Mouse (Mus musculus) layer of hippocampus, adult 2 months (tissue): ENCODE measurements around the gene Olfr1202. TPM values are rescaled to one million over a fixed set of nuclear protein-coding genes. Genes with fewer than 3 reads are reported as not detected.

Source experiments
- DNase-seq, 2 experiments: peaks; one replicate each; pipeline ENCODE4 v3.0.0; 2022; ENCODE audit warnings: low spot score in 2 of 2
- H3K27ac ChIP-seq: fragments of 200-600 bp; 2 replicates; pipeline ENCODE4 v1.8.1; 2022
- H3K4me3 ChIP-seq: fragments of 200-600 bp; 2 replicates; pipeline ENCODE4 v1.8.1; 2022; ENCODE audit warnings: mild to moderate bottlenecking
- CTCF ChIP-seq: fragments of 200-600 bp; conservative IDR thresholded peaks from 2 replicates; pipeline ENCODE4 v1.8.1; 2022; ENCODE audit warnings: antibody characterized with exemption, mild to moderate bottlenecking, moderate library complexity
- long read RNA-seq, 2 experiments: library from polyadenylated mRNA; stranded (forward); transcript quantifications; one replicate each; pipeline ENCODE4 v2.0.0; 2021; ENCODE audit warnings: borderline mapping rate in 2 of 2
- total RNA-seq, 2 experiments: library from RNA; stranded (reverse); gene quantifications; 2 replicates each; pipeline ENCODE4 v1.2.3; 2021

Gene Olfr1202
- not detected for total RNA-seq
- long read RNA-seq, experiment 1: 0 reads
- long read RNA-seq, experiment 2: 0 reads

- no peak for DNase-seq
- Histone ChIP-seq H3K27ac (no peak within 1 kb of the TSS), H3K4me3 (no peak within 1 kb of the TSS)
- TF ChIP-seq CTCF: no peak
These were observed at the start of gene Olfr1202 for GRCm38 (mm10) chr2:88814196-88814595. Gene Olfr1202, plus strand, starts transcription at chr2:88814496.

- no peak within 1 kb of the TSS for H3K27ac ChIP-seq
- H3K4me3 ChIP-seq: no peak within 1 kb of the TSS
- TF ChIP-seq CTCF: no peak
- DNase-seq: no peak
These were observed 43.9 kb upstream of the Olfr1202 start, which contains the start of gene Olfr1200 for GRCm38 (mm10) chr2:88770388-88770787. Gene Olfr1200, minus strand, starts transcription at chr2:88770488.

- Histone ChIP-seq H3K27ac (no peak within 1 kb of the TSS), H3K4me3 (no peak within 1 kb of the TSS)
- TF ChIP-seq CTCF: no peak
These were observed 21.6 kb upstream of the Olfr1202 start, which contains the start of gene Olfr1201 for GRCm38 (mm10) chr2:88792736-88793135. Gene Olfr1201, plus strand, starts transcription at chr2:88793036.

GRCm38 (mm10) chr2:88829437-88829836, 15.1 kb downstream of the Olfr1202 start, which contains the start of gene Olfr1205:
Gene Olfr1205, plus strand, starts transcription at chr2:88829737.
- no peak for DNase-seq
- H3K27ac ChIP-seq: no peak within 1 kb of the TSS
- no peak for TF ChIP-seq CTCF
- no peak within 1 kb of the TSS for H3K4me3 ChIP-seq

More at GRCm38 (mm10) chr2:88792736-88793135, 21.6 kb upstream of the Olfr1202 start, which contains the start of gene Olfr1201:
- DNase-seq: no peak

GRCm38 (mm10) chr2:88838477-88838876, 24.2 kb downstream of the Olfr1202 start:
- no peak for TF ChIP-seq CTCF
- no peak overlapping the region for H3K27ac ChIP-seq
- no peak for DNase-seq

GRCm38 (mm10) chr2:88848992-88849391, 34.7 kb downstream of the Olfr1202 start, which contains the start of gene Olfr1204:
Gene Olfr1204, plus strand, starts transcription at chr2:88849292.
- no peak for DNase-seq
- Histone ChIP-seq H3K4me3 (no peak within 1 kb of the TSS), H3K27ac (no peak within 1 kb of the TSS)
- TF ChIP-seq CTCF: no peak

More at GRCm38 (mm10) chr2:88838477-88838876, 24.2 kb downstream of the Olfr1202 start:
- no peak overlapping the region for H3K4me3 ChIP-seq

GRCm38 (mm10) chr2:88862931-88863330, 48.6 kb downstream of the Olfr1202 start, which contains the start of gene Olfr1206:
Gene Olfr1206, plus strand, starts transcription at chr2:88863231.
- DNase-seq: no peak
- no peak within 1 kb of the TSS for H3K27ac ChIP-seq
- no peak for TF ChIP-seq CTCF

More at GRCm38 (mm10) chr2:88862931-88863330, 48.6 kb downstream of the Olfr1202 start, which contains the start of gene Olfr1206:
- H3K4me3 ChIP-seq: no peak within 1 kb of the TSS

Other genes with a start within 250 kb of the Olfr1202 start
- not detected for gene Olfr1189, start 228.0 kb upstream of the Olfr1202 start, total RNA-seq
- gene Olfr1191-ps1, start 174.0 kb upstream of the Olfr1202 start, total RNA-seq: under 1 TPM in 1 of 2 experiments, not detected in 1; 0.08 TPM
- gene Olfr1192-ps1, start 166.0 kb upstream of the Olfr1202 start, total RNA-seq: not detected
- gene Olfr1193, start 138.9 kb upstream of the Olfr1202 start, total RNA-seq: not detected
- not detected for gene Olfr1195, start 125.3 kb upstream of the Olfr1202 start, total RNA-seq
- not detected for gene Olfr1196, start 109.9 kb upstream of the Olfr1202 start, total RNA-seq
- gene Olfr1197, start 82.1 kb upstream of the Olfr1202 start, total RNA-seq: not detected
- gene Olfr1198, start 63.1 kb upstream of the Olfr1202 start, total RNA-seq: not detected
- gene Olfr1199, start 54.0 kb upstream of the Olfr1202 start, total RNA-seq: not detected
- gene Olfr1200, start 44.0 kb upstream of the Olfr1202 start, total RNA-seq: not detected
- gene Olfr1201, start 21.5 kb upstream of the Olfr1202 start, total RNA-seq: not detected
- not detected for gene Olfr1205, start 15.2 kb downstream of the Olfr1202 start, total RNA-seq
- gene Olfr1204, start 34.8 kb downstream of the Olfr1202 start, total RNA-seq: not detected
- not detected for gene Olfr1206, start 48.7 kb downstream of the Olfr1202 start, total RNA-seq
- not detected for gene Olfr1208, start 87.8 kb downstream of the Olfr1202 start, total RNA-seq
- not detected for gene Olfr1209, start 100.7 kb downstream of the Olfr1202 start, total RNA-seq
- gene Olfr1211, start 123.6 kb downstream of the Olfr1202 start, total RNA-seq: not detected
- gene Olfr1212, start 139.5 kb downstream of the Olfr1202 start, total RNA-seq: not detected
- gene Gm13762, start 165.8 kb downstream of the Olfr1202 start, total RNA-seq: not detected
- gene Olfr1214, start 178.2 kb downstream of the Olfr1202 start, total RNA-seq: not detected
- gene Olfr1215, start 192.5 kb downstream of the Olfr1202 start, total RNA-seq: not detected
- not detected for gene Olfr1216, start 203.8 kb downstream of the Olfr1202 start, total RNA-seq
- not detected for gene Olfr1217, start 217.6 kb downstream of the Olfr1202 start, total RNA-seq
- gene Olfr1218, start 246.7 kb downstream of the Olfr1202 start, total RNA-seq: not detected